Mouse (Mus musculus) spleen, adult 2 months (tissue): ENCODE data around the gene Hist2h2be. TPM values are rescaled to one million over a fixed set of nuclear protein-coding genes. Genes with fewer than 3 reads are reported as not detected.

Experiments used
- DNase-seq, 2 experiments: peaks; one replicate each; pipeline versions ENCODE4 v3.0.0 to v3.0.0-alpha.2; 2012 to 2021; ENCODE audit warnings: low spot score in 2 of 2, low read depth in 1 of 2
- H3K27ac ChIP-seq: fragments of 200-500 bp; 2 replicates; pipeline ENCODE4 v1.5.1; 2012; ENCODE audit warnings: low read length, inconsistent platforms; ENCODE audit not compliant: insufficient read depth
- H3K27me3 ChIP-seq: fragments of 200-500 bp; 2 replicates; pipeline ENCODE4 v1.6.1; 2012; ENCODE audit warnings: mild to moderate bottlenecking, moderate library complexity, low read length, inconsistent platforms; ENCODE audit not compliant: control insufficient read depth, insufficient read depth
- H3K36me3 ChIP-seq: fragments of 200-500 bp; 2 replicates; pipeline ENCODE4 v1.6.1; 2012; ENCODE audit warnings: mild to moderate bottlenecking, low read length, inconsistent platforms; ENCODE audit not compliant: control insufficient read depth, insufficient read depth
- H3K4me1 ChIP-seq: fragments of 200-500 bp; 2 replicates; pipeline ENCODE4 v1.6.1; 2011; ENCODE audit warnings: inconsistent platforms; ENCODE audit not compliant: control insufficient read depth, insufficient read depth, insufficient read length
- H3K4me3 ChIP-seq: fragments of 200-500 bp; 2 replicates; pipeline ENCODE4 v1.5.1; 2011; ENCODE audit warnings: mild to moderate bottlenecking, inconsistent platforms; ENCODE audit not compliant: insufficient read depth, insufficient read length; ENCODE audit errors: extremely low read depth
- CTCF ChIP-seq: fragments of 200-500 bp; IDR thresholded peaks from 2 replicates; pipeline ENCODE4 v1.5.1; 2011; ENCODE audit warnings: mild to moderate bottlenecking, inconsistent platforms; ENCODE audit not compliant: insufficient read depth, insufficient read length, insufficient replicate concordance; ENCODE audit errors: extremely low read depth
- POLR2A ChIP-seq: fragments of 200-500 bp; IDR thresholded peaks from 2 replicates; pipeline ENCODE4 v1.6.1; 2011; ENCODE audit warnings: low read depth, low read length, inconsistent platforms
- WGBS: fragments of 180-500 bp; shearing (Covaris S2); methylation state at CpG from one replicate; pipeline ENCODE4 v1.1.7; 2018; 5-methylcytosine and 5-hydroxymethylcytosine counted together
- polyA plus RNA-seq: library from polyadenylated mRNA; depleted of rRNA; stranded (reverse); fragments of >200 nt; gene quantifications from 2 replicates; pipeline ENCODE4 v1.2.3, GENCODE M21; 2012

Gene Hist2h2be
- polyA plus RNA-seq, 1 experiment = 3.3 TPM

- 92% methylated on average over 4 of the region's 4 CpGs for WGBS
- H3K4me1 ChIP-seq = peaks cover 9% of the 10 kb centered on the region
Observed at GRCm38 (mm10) chr3:96222774-96223173, 1.9 kb downstream of the Hist2h2be start.

GRCm38 (mm10) chr3:96225421-96225820 is 4.5 kb downstream of the Hist2h2be start:
- Histone ChIP-seq H3K27me3 (no peaks in the 10 kb centered on the region), H3K36me3 (no peaks in the 10 kb centered on the region), H3K4me1 (peaks cover 6% of the 10 kb centered on the region), H3K4me3 (no peak overlapping the region), H3K27ac (no peak overlapping the region)
- WGBS = 33% methylated on average over 2 of the region's 2 CpGs
- no peak for TF ChIP-seq POLR2A
- DNase-seq = no peak

More at GRCm38 (mm10) chr3:96222774-96223173, 1.9 kb downstream of the Hist2h2be start:
- Histone ChIP-seq H3K4me3 (no peak overlapping the region), H3K27ac (no peak overlapping the region), H3K27me3 (no peaks in the 10 kb centered on the region), H3K36me3 (no peaks in the 10 kb centered on the region)
- no peak for DNase-seq
- TF ChIP-seq POLR2A = no peak
- TF ChIP-seq CTCF = no peak

- no peak overlapping the region for H3K4me3 ChIP-seq
- TF ChIP-seq POLR2A (no peak), CTCF (no peak)
- no peaks in the 10 kb centered on the region for H3K36me3 ChIP-seq
- WGBS = 76% methylated on average over 8 of the region's 8 CpGs
- DNase-seq = no peak
- H3K27me3 ChIP-seq = no peaks in the 10 kb centered on the region
- peaks cover 6% of the 10 kb centered on the region for H3K4me1 ChIP-seq
- H3K27ac ChIP-seq = no peak overlapping the region
Observed at GRCm38 (mm10) chr3:96226695-96227648, 6.1 kb downstream of the Hist2h2be start.

- WGBS = 82% methylated on average over 2 of the region's 2 CpGs
- H3K27ac ChIP-seq = no peak overlapping the region
- TF ChIP-seq CTCF (no peak), POLR2A (no peak)
- H3K4me3 ChIP-seq = no peak overlapping the region
- no peak for DNase-seq
- H3K27me3 ChIP-seq = no peaks in the 10 kb centered on the region
- H3K36me3 ChIP-seq = no peaks in the 10 kb centered on the region
- H3K4me1 ChIP-seq = no peaks in the 10 kb centered on the region
Observed at GRCm38 (mm10) chr3:96228828-96229227, 7.9 kb downstream of the Hist2h2be start.

DNA sequence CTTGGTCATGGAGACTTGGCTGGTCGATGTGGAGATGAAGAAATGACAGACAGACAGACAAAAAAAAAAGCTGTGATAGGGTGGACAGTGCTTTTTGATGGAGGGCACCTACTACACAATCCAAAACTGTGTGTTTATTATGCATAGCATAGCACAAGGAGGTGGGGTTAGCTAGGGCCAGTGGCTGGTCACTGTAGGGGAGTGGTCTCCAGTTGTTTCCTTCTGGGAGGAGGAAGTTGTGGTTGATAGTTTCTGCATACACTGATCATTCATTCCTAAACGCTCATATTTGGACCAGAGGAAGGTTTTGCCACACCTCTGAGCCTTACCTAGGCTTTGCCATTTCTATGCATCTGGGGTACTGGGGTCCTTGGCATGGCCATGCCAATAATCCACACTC is 9.5 kb downstream of the Hist2h2be start:
- Histone ChIP-seq H3K27ac (no peak overlapping the region), H3K4me1 (no peaks in the 10 kb centered on the region), H3K36me3 (no peaks in the 10 kb centered on the region), H3K27me3 (no peaks in the 10 kb centered on the region), H3K4me3 (no peak overlapping the region)
- TF ChIP-seq CTCF (no peak), POLR2A (no peak)
- DNase-seq = no peak
- 49% methylated on average over 2 of the region's 2 CpGs for WGBS

GRCm38 (mm10) chr3:96230910-96231757 is 10.2 kb downstream of the Hist2h2be start:
- H3K36me3 ChIP-seq = no peaks in the 10 kb centered on the region
- no peaks in the 10 kb centered on the region for H3K27me3 ChIP-seq
- no peaks in the 10 kb centered on the region for H3K4me1 ChIP-seq
- no peak for DNase-seq
- WGBS = 76% methylated on average over 4 of the region's 4 CpGs
- H3K27ac ChIP-seq = no peak overlapping the region
- TF ChIP-seq POLR2A (no peak), CTCF (no peak)
- no peak overlapping the region for H3K4me3 ChIP-seq
